Mouse (Mus musculus) liver, embryonic 12.5 days (tissue): ENCODE results near the gene Tgm7. TPM values are rescaled to one million over a fixed set of nuclear protein-coding genes. Genes with fewer than 3 reads are reported as not detected.

Experiments
- ATAC-seq: fragments of 200-750 bp; cut with Nextera tagmentation; 2 replicates; pipeline ENCODE4 v1.8.0; 2017; ENCODE audit warnings: moderate number of reproducible peaks, mild to moderate bottlenecking, moderate library complexity
- H3K27ac ChIP-seq: fragments of 300-500 bp; sonication (generic); 2 replicates; pipeline ENCODE4 v1.5.1; 2016; ENCODE audit warnings: mild to moderate bottlenecking
- H3K27me3 ChIP-seq: fragments of 300-500 bp; sonication (generic); replicated peaks from 2 replicates; pipeline ENCODE4 v1.6.1; 2016; ENCODE audit warnings: mild to moderate bottlenecking, moderate library complexity
- H3K36me3 ChIP-seq: fragments of 300-500 bp; sonication (generic); 2 replicates; pipeline ENCODE4 v1.6.1; 2016; ENCODE audit warnings: mild to moderate bottlenecking, moderate library complexity
- H3K4me1 ChIP-seq: fragments of 300-500 bp; sonication (generic); 2 replicates; pipeline ENCODE4 v1.6.1; 2016
- H3K4me2 ChIP-seq: fragments of 300-500 bp; sonication (generic); 2 replicates; pipeline ENCODE4 v1.6.1; 2016; ENCODE audit warnings: mild to moderate bottlenecking, moderate library complexity
- H3K4me3 ChIP-seq: fragments of 300-500 bp; sonication (generic); 2 replicates; pipeline ENCODE4 v1.5.1; 2016; ENCODE audit warnings: mild to moderate bottlenecking, moderate library complexity
- H3K9ac ChIP-seq: fragments of 300-500 bp; sonication (generic); 2 replicates; pipeline ENCODE4 v1.6.1; 2016; ENCODE audit warnings: mild to moderate bottlenecking, moderate library complexity
- H3K9me3 ChIP-seq: fragments of 300-500 bp; sonication (generic); replicated peaks from 2 replicates; pipeline ENCODE4 v1.6.1; 2016; ENCODE audit warnings: mild to moderate bottlenecking, moderate library complexity
- WGBS: fragments of 180-500 bp; shearing (Covaris S2); methylation state at CpG from one replicate; pipeline ENCODE4 v1.1.7; 2016; ENCODE audit not compliant: insufficient replicate concordance; 5-methylcytosine and 5-hydroxymethylcytosine counted together
- polyA plus RNA-seq: library from polyadenylated mRNA; unstranded; fragments of >200 nt; fragmentation: Nextera tagmentation; extraction: Ambion mirVana; gene quantifications from 2 replicates; pipeline ENCODE4 v1.2.1, GENCODE M21; 2016

The Tgm7 gene
- polyA plus RNA-seq, 1 experiment from 2014 or later, result not detected

DNA sequence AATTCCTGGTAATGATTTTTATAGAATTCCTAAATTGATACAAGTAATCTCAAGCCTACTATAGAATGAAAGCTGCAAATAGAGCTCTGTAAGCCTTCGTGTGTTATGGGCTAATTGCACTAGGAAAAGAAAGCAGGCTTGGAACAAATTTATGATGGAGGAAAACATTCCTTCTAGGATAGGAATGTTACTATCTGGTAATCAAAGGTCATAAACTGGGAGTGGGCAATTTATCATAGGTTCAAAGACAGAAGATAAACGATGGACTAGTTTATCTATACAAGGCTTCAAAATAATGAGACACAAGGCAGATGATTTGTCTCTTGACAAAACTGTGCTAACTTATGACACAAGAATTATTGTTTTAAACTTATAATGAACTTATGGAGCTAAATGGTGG is 48.3 kb downstream of the Tgm7 start:
- ATAC-seq, result no peak
- Histone ChIP-seq H3K4me1 (peaks cover 3% of the 10 kb centered on the region), H3K9me3 (no peaks in the 10 kb centered on the region), H3K27ac (no peak overlapping the region), H3K4me2 (no peak overlapping the region), H3K9ac (no peak overlapping the region), H3K36me3 (no peaks in the 10 kb centered on the region), H3K4me3 (no peak overlapping the region), H3K27me3 (no peaks in the 10 kb centered on the region)
- 68% methylated on average over 2 of the region's 2 CpGs for WGBS

DNA sequence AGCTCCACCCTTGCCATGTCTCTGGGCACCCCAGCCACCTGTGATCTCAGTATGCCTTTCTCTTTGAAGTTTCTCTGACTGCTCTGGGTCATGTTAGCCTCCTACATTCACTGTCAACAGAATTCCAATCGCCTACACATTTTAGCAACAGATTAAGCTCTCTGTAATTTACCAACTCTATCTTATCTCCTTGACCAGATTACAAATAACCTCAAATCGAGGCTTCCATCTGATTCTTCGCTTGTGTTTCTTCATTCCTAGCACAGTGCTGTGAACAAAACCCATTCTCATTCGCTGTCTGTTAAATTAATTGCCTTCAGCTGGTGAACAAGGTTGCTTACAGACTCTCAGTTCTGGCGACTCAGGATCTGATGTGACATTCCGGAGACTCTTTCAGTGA is 51.6 kb downstream of the Tgm7 start:
- ATAC-seq, result no peak
- no peaks in the 10 kb centered on the region for H3K9me3 ChIP-seq
- no peak overlapping the region for H3K9ac ChIP-seq
- 46% methylated on average over 6 of the region's 6 CpGs for WGBS
- peaks cover 26% of the 10 kb centered on the region for H3K4me1 ChIP-seq
- 0 out of 2 replicates have a peak, but pooled peaks cover 3% of the 10 kb centered on the region for H3K27me3 ChIP-seq
- H3K27ac ChIP-seq, result no peak overlapping the region
- H3K4me3 ChIP-seq, result no peak overlapping the region
- H3K4me2 ChIP-seq, result no peak overlapping the region
- H3K36me3 ChIP-seq, result no peaks in the 10 kb centered on the region

DNA sequence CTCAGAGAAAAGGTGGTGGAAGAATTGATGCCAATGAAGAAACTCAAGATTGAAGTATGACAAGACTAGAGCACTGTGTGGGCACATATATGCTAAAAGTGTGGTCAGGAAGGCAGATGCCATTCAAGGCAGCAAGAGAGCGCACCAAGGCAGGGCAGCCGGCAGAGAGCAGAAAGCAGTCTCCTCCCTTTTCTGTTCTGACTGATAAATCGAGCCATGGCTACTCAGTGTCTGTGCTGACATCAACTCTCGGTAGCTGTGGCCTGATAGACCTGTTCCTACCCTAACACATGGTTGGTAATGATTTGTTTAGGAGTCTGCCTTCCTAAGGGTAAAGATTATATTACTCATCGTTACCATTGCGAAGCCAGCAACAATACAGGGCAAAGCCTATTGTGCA is 53.7 kb downstream of the Tgm7 start:
- H3K36me3 ChIP-seq, result no peaks in the 10 kb centered on the region
- H3K9ac ChIP-seq, result no peak overlapping the region; the same call in 1 of the 2 replicates
- 50% methylated on average over 6 of the region's 6 CpGs for WGBS
- peaks cover 26% of the 10 kb centered on the region for H3K4me1 ChIP-seq
- no peak overlapping the region for H3K27ac ChIP-seq
- no peaks in the 10 kb centered on the region for H3K9me3 ChIP-seq
- H3K27me3 ChIP-seq, result 0 out of 2 replicates have a peak, but pooled peaks cover 3% of the 10 kb centered on the region
- H3K4me2 ChIP-seq, result peak overlapping the region; percentile 17; the same call in 1 of the 2 replicates
- ATAC-seq, result peak; percentile 95
- no peak overlapping the region for H3K4me3 ChIP-seq

GRCm38 (mm10) chr2:121054060-121054459 is 55.5 kb downstream of the Tgm7 start:
- no peak overlapping the region for H3K4me3 ChIP-seq
- no peak overlapping the region for H3K9ac ChIP-seq
- 0 out of 2 replicates have a peak, but pooled peaks cover 3% of the 10 kb centered on the region for H3K27me3 ChIP-seq
- no peak overlapping the region for H3K27ac ChIP-seq
- H3K9me3 ChIP-seq, result no peaks in the 10 kb centered on the region
- 0 out of 2 replicates have a peak, but pooled peaks have one; percentile 35 for ATAC-seq
- no peak overlapping the region for H3K4me2 ChIP-seq
- WGBS, result 22% methylated on average over 2 of the region's 2 CpGs
- peaks cover 26% of the 10 kb centered on the region for H3K4me1 ChIP-seq
- H3K36me3 ChIP-seq, result no peaks in the 10 kb centered on the region

DNA sequence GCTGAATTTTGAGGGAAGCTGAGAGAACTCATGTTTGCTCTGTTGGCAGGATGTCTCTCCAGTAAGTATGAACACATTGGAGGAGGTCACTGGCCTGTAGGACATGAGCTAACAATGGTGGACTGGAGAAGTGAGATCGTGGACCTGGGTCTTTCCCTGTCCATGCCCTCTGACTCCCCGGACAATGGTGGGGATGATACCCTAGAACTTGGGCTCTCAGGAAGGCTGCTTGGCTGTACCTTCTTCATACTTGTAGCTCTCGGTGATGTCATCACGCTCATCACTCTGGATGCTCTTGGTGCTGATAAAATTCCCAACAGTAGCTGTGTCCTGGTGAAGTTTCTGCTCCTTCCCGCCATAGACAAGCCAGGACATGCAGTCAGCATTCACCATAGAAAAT is 57.4 kb downstream of the Tgm7 start:
- Histone ChIP-seq H3K27me3 (0 out of 2 replicates have a peak, but pooled peaks cover 3% of the 10 kb centered on the region), H3K4me1 (peaks cover 26% of the 10 kb centered on the region), H3K27ac (no peak overlapping the region), H3K36me3 (no peaks in the 10 kb centered on the region), H3K9me3 (no peaks in the 10 kb centered on the region), H3K4me3 (no peak overlapping the region), H3K4me2 (no peak overlapping the region), H3K9ac (no peak overlapping the region)
- ATAC-seq, result no peak
- 65% methylated on average over 5 of the region's 5 CpGs for WGBS

- H3K36me3 ChIP-seq, result no peaks in the 10 kb centered on the region
- no peak overlapping the region for H3K27ac ChIP-seq
- no peak for ATAC-seq
- no peak overlapping the region for H3K9ac ChIP-seq
- H3K4me3 ChIP-seq, result no peak overlapping the region
- H3K4me1 ChIP-seq, result no peaks in the 10 kb centered on the region
- H3K27me3 ChIP-seq, result peaks cover 3% of the 10 kb centered on the region; the same call in 1 of the 2 replicates
- no peaks in the 10 kb centered on the region for H3K9me3 ChIP-seq
- 73% methylated on average over 4 of the region's 4 CpGs for WGBS
- H3K4me2 ChIP-seq, result no peak overlapping the region
Observed at GRCm38 (mm10) chr2:121045653-121046052, 63.9 kb downstream of the Tgm7 start.

Other genes starting within 250 kb of the Tgm7 start
- 16.1 and 18.3 TPM in 2 replicates for gene Ubr1, start 139.1 kb downstream of the Tgm7 start, polyA plus RNA-seq
- 2.1 and 3.6 TPM in 2 replicates for gene Tmem62, start 132.8 kb downstream of the Tgm7 start, polyA plus RNA-seq
- gene Ccndbp1, start 101.4 kb downstream of the Tgm7 start, polyA plus RNA-seq, result 40.7 and 43.4 TPM in 2 replicates
- gene Epb42, start 72.7 kb downstream of the Tgm7 start, polyA plus RNA-seq, result 171 and 179 TPM in 2 replicates
- 0.05 and 0.07 TPM in 2 replicates for gene Tgm5, start 24.0 kb downstream of the Tgm7 start, polyA plus RNA-seq
- gene Adal, start 30.6 kb upstream of the Tgm7 start, polyA plus RNA-seq, result 11.2 and 11.5 TPM in 2 replicates
- 11.8 and 12.3 TPM in 2 replicates for gene Lcmt2, start 30.9 kb upstream of the Tgm7 start, polyA plus RNA-seq
- 37.2 and 37.8 TPM in 2 replicates for gene Tubgcp4, start 60.9 kb upstream of the Tgm7 start, polyA plus RNA-seq
- gene Zscan29, start 61.3 kb upstream of the Tgm7 start, polyA plus RNA-seq, result 4.7 and 5.1 TPM in 2 replicates
- gene Trp53bp1, start 161.6 kb upstream of the Tgm7 start, polyA plus RNA-seq, result 22.2 and 23.3 TPM in 2 replicates
- 0.25 and 0.29 TPM in 2 replicates for gene Map1a, start 179.8 kb upstream of the Tgm7 start, polyA plus RNA-seq
- 8.1 and 8.7 TPM in 2 replicates for gene Ppip5k1, start 245.6 kb upstream of the Tgm7 start, polyA plus RNA-seq
- 0.16 TPM in 1 of 2 replicates, not detected in the other for gene Ckmt1, start 247.9 kb upstream of the Tgm7 start, polyA plus RNA-seq